In genomic region chr11:77872236-77872635, GRCm38 (mm10) we compare ENCODE assay signal across 9 mouse cellular contexts. TPM values are rescaled to one million over a fixed set of nuclear protein-coding genes. Genes with fewer than 3 reads are reported as not detected.
DNase-seq lines count a peak whose midpoint lies in the region; ATAC-seq lines count a peak whose summit lies in the region.
"Had no signal": no experiment of that assay in that cellular context is flagged by ENCODE, and none has a peak within 500 bp of the region (broad histone marks: within the 10 kb centered on the region; RNA-seq: fewer than 3 reads in every experiment).

No protein-coding gene starts in this region.

- 0 out of 2 replicates have a peak overlapping the region, but pooled peaks have one; percentile 30 for H3K27ac ChIP-seq in neural tube, embryonic 11.5 days (ENCODE audit: low read depth, low read length)
- H3K27ac ChIP-seq in embryonic facial prominence, embryonic 13.5 days: no peak overlapping the region

- H3K4me3 ChIP-seq in neural tube, embryonic 11.5 days (ENCODE audit: low read depth, low read length): no peak overlapping the region
- H3K4me3 ChIP-seq in embryonic facial prominence, embryonic 13.5 days: no peak overlapping the region

- H3K4me2 ChIP-seq in neural tube, embryonic 11.5 days (ENCODE audit: low read depth): peak overlapping the region; percentile 8; the same call in 1 of the 2 replicates
- peak overlapping the region; percentile 45 for H3K4me2 ChIP-seq in embryonic facial prominence, embryonic 13.5 days

- intact Hi-C loops in left cerebral cortex, postnatal 25 days (cut with DNase I): no loop called here

- no peak overlapping the region for H3K9ac ChIP-seq in neural tube, embryonic 11.5 days (ENCODE audit: low read length)
- 0 out of 2 replicates have a peak overlapping the region, but pooled peaks have one; percentile 27 for H3K9ac ChIP-seq in embryonic facial prominence, embryonic 13.5 days

- no peaks in the 10 kb centered on the region for H3K36me3 ChIP-seq in neural tube, embryonic 11.5 days (ENCODE audit: control insufficient read depth, insufficient read depth, low read length)
- no peaks in the 10 kb centered on the region for H3K36me3 ChIP-seq in embryonic facial prominence, embryonic 13.5 days

- H3K27me3 ChIP-seq in neural tube, embryonic 11.5 days (ENCODE audit: control insufficient read depth, insufficient read depth, low read length): peaks cover 12% of the 10 kb centered on the region
- peaks cover 30% of the 10 kb centered on the region for H3K27me3 ChIP-seq in embryonic facial prominence, embryonic 13.5 days

- no peaks in the 10 kb centered on the region for H3K9me3 ChIP-seq in neural tube, embryonic 11.5 days (ENCODE audit: control insufficient read depth, low read length)
- H3K9me3 ChIP-seq in embryonic facial prominence, embryonic 13.5 days: no peaks in the 10 kb centered on the region

- DNase-seq in neural tube, embryonic 11.5 days (ENCODE audit: low spot score): peak; percentile 48
- DNase-seq in neural tube, embryonic 10.5 days (ENCODE audit: extremely low spot score, low spot score): no peak
- peak; percentile 74 to 86 for DNase-seq in left cerebral cortex, postnatal 25 days (ENCODE audit: low spot score in 2 of 2)
- DNase-seq in right cerebral cortex, adult 2 months (ENCODE audit: low spot score in 2 of 2): peak; percentile 69 to 81
- no peak for DNase-seq in kidney, postnatal 25 days
- DNase-seq in B cell, adult 2 months: no peak
- no peak for DNase-seq in ovary, postnatal 36 days (ENCODE audit: low spot score)

- ATAC-seq in neural tube, embryonic 11.5 days (ENCODE audit: insufficient read depth, low FRiP score, low TSS enrichment): no peak
- no peak for ATAC-seq in embryonic facial prominence, embryonic 13.5 days (ENCODE audit: insufficient number of reproducible peaks, insufficient read depth, low FRiP score, low TSS enrichment, low read depth)

- WGBS in neural tube, embryonic 11.5 days: 3% methylated on average over 11 of the region's 11 CpGs
- WGBS in embryonic facial prominence, embryonic 13.5 days: 2% methylated on average over 11 of the region's 11 CpGs

- peaks cover 20% of the 10 kb centered on the region for H3K4me1 ChIP-seq in neural tube, embryonic 11.5 days (ENCODE audit: control insufficient read depth, insufficient read depth, low read length)
- H3K4me1 ChIP-seq in embryonic facial prominence, embryonic 13.5 days: peaks cover 52% of the 10 kb centered on the region

RNA-seq across cellular contexts. Expression of gene Pipox, which starts 21.7 kb away (rescaled TPM):
- 2.6 and 4.0 TPM in 2 replicates for polyA plus RNA-seq in neural tube, embryonic 11.5 days (2014; fragmentation: Nextera tagmentation; extraction: Ambion mirVana)
- polyA plus RNA-seq in embryonic facial prominence, embryonic 13.5 days (2015; fragmentation: Nextera tagmentation; extraction: Ambion mirVana): 1.1 and 1.3 TPM in 2 replicates
- total RNA-seq in left cerebral cortex, postnatal 25 days (2021): under 1 TPM; 0.69 to 0.96 TPM

RNA-seq across cellular contexts. Expression of gene Sez6, which starts 58.4 kb away (rescaled TPM):
- 12.4 and 13.8 TPM in 2 replicates for polyA plus RNA-seq in neural tube, embryonic 11.5 days (2014; fragmentation: Nextera tagmentation; extraction: Ambion mirVana)
- polyA plus RNA-seq in embryonic facial prominence, embryonic 13.5 days (2015; fragmentation: Nextera tagmentation; extraction: Ambion mirVana): 1.5 and 2.6 TPM in 2 replicates
- total RNA-seq in left cerebral cortex, postnatal 25 days (2021): 100 to 1,000 TPM; 145 to 168 TPM
- total RNA-seq: liver, adult 2 months had no signal
- polyA plus RNA-seq: liver, adult 2 months had no signal

Comparison
In these comparisons a context has a peak if more than half of its experiments do, and no peak if none do; other contexts are left out.
1. DNase-seq: peak in neural tube, embryonic 11.5 days (single experiment), left cerebral cortex, postnatal 25 days (2 of 2) and right cerebral cortex, adult 2 months (2 of 2); none in neural tube, embryonic 10.5 days (single experiment), kidney, postnatal 25 days (0 of 2), B cell, adult 2 months (0 of 2) and ovary, postnatal 36 days (single experiment).